Mouse (Mus musculus) cortical plate, adult 2 months (tissue): Measurements from ENCODE around the gene Cntn4. TPM values are rescaled to one million over a fixed set of nuclear protein-coding genes. Genes with fewer than 3 reads are reported as not detected.

Experiments used
- H3K27ac ChIP-seq: fragments of 200-500 bp; 2 replicates; pipeline ENCODE4 v1.5.1; 2012; ENCODE audit warnings: low read length, control low read depth, inconsistent platforms; ENCODE audit not compliant: insufficient read depth
- H3K4me1 ChIP-seq: fragments of 200-500 bp; 2 replicates; pipeline ENCODE4 v1.6.1; 2011; ENCODE audit warnings: low read length; ENCODE audit not compliant: control insufficient read depth, insufficient read depth
- H3K4me3 ChIP-seq: fragments of 200-500 bp; 2 replicates; pipeline ENCODE4 v1.5.1; 2011; ENCODE audit warnings: mild to moderate bottlenecking, low read length, control low read depth; ENCODE audit not compliant: insufficient read depth
- CTCF ChIP-seq: fragments of 200-500 bp; IDR thresholded peaks from 2 replicates; pipeline ENCODE4 v1.5.1; 2011; ENCODE audit warnings: mild to moderate bottlenecking, control low read depth, low read length; ENCODE audit not compliant: insufficient read depth; ENCODE audit errors: extremely low read depth
- POLR2A ChIP-seq: fragments of 200-500 bp; IDR thresholded peaks from 2 replicates; pipeline ENCODE4 v1.6.1; 2011; ENCODE audit warnings: mild to moderate bottlenecking, low read length, control low read depth; ENCODE audit not compliant: insufficient read depth; ENCODE audit errors: extremely low read depth
- polyA plus RNA-seq: library from polyadenylated mRNA; depleted of rRNA; stranded (reverse); fragments of >200 nt; gene quantifications from 2 replicates; pipeline ENCODE4 v1.2.3, GENCODE M21; 2012

The Cntn4 gene
- polyA plus RNA-seq, 1 experiment: 20.8 TPM

DNA sequence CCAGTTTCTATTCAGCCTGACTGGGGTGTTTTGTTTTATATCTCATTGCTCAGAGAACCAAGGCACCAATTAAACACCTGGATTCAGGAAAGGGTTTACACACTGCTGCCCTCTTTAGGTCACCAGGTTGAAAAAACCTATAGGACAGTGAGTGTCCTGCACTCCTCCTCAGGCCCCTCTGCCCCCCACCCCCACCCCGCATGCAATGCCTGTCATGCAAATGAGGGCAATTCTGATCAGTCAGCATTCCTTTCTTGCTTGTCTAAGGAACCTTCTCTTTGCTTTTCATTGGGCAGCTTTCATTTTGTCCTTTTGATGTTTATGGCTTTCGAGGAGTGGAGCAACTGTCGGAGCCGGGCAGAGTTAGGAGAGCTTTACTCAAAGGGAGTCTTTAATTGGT is 969.5 kb downstream of the Cntn4 start:
- H3K27ac ChIP-seq: no peak overlapping the region
- TF ChIP-seq CTCF: no peak
- TF ChIP-seq POLR2A: no peak
- no peak overlapping the region for H3K4me3 ChIP-seq
- no peaks in the 10 kb centered on the region for H3K4me1 ChIP-seq

DNA sequence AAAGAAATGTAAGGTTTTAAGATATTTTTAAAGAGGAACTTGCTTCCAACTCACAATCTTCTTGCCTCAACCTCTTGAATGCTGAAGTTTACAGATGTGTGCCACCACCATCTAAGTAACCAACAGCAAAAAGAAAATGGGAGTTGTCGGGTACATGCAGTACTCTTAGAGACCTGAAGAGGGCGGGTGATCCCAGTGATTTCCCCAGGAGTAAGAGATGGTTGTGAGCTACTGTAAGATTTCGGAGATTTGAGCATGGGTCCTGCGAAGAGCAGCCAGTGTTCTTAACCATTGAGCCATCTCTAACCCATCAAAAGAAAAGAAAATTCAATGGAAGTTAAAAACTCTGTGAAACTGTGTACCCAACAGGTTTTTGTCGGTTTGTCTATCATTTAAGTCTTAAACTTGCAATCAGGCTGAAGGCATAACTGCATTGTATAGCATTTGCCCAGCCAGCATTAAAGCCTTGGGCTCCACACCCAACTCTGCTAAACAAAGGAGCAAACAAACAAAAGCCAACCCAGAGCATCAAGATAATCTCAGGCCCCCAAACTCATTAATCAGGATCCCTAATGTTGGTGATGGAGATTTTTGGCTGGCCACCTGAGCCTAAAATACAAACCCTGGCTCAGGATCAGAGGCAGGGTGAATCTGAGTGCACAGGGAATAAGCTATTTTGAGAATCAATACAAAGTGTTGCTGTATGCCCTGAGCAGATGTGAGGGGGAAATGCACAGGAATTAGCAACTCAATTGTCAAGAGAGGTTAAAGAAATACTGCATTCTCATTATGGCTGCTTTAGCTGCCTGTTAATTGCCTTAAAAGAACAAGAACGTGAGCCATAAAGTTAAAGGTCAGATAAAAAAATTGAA is 986.6 kb downstream of the Cntn4 start:
- no peak overlapping the region for H3K27ac ChIP-seq
- TF ChIP-seq CTCF (peak; percentile 34; the same call in 1 of the 2 replicates), POLR2A (no peak)
- no peak overlapping the region for H3K4me3 ChIP-seq
- no peaks in the 10 kb centered on the region; the same call in 1 of the 2 replicates for H3K4me1 ChIP-seq

DNA sequence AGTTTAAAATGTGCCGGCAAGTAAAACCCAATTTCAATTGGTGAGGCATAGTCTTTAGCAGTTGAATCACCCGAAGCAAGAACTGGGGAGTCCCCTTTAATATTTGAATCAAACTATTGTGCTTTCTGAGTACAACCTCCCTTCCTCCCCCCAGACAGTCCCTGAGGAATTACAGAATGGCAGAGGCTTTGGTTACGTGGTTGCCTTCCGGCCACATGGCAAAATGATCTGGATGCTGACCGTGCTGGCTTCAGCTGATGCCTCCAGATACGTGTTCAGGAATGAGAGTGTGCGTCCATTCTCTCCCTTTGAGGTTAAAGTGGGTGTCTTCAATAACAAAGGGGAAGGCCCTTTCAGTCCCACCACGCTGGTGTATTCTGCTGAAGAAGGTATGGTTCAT is 998.1 kb downstream of the Cntn4 start:
- no peaks in the 10 kb centered on the region for H3K4me1 ChIP-seq
- H3K4me3 ChIP-seq: no peak overlapping the region
- TF ChIP-seq CTCF (no peak), POLR2A (no peak)
- H3K27ac ChIP-seq: no peak overlapping the region

DNA sequence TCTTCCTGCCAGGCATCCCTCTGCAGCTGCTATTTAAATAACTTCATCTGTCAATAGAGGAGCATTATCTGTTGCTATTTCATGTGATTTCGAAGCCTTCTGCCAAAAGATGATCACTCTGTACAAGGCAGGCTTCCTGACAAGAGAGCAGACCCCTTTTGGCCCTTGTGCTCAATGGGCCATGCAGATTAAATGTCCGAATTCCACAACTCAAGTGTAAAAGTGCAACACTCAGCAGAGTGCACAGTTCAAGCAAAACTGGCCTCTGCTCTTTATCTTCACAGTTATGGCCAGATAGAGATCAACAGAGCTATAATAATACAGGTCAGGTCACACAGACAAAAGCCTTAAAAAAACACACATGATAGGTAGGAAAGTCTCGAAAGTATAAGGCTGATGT is 1024.5 kb downstream of the Cntn4 start:
- TF ChIP-seq CTCF (no peak), POLR2A (no peak)

DNA sequence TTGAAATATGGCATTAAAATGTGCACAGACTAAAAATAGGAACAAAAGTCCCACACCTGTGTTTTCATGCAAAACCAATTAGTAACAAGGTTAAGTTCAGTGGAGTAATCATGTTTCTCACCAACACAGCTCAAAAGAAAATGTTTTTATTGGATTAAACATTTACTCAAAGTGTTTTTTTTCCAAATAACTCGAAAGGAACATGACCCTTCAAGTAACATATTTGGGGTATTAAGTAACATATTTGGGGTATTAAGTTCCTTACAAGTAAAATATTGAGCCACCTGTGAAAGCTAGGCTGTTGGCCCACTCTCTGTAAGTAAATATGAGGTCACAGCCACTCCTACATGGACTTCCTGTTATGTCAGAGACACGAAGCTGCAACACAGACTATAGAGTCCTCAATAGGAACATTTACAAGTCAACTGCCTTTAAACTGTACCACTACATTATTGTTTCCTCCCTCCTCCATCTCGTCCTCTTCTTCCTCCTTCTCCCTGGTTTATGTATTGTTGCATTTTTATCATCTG is 1028.1 kb downstream of the Cntn4 start:
- H3K27ac ChIP-seq: no peak overlapping the region
- TF ChIP-seq CTCF (no peak), POLR2A (no peak)

More for the DNA sequence above, 1024.5 kb downstream of the Cntn4 start:
- Histone ChIP-seq H3K4me3 (no peak overlapping the region), H3K4me1 (no peaks in the 10 kb centered on the region), H3K27ac (no peak overlapping the region)

DNA sequence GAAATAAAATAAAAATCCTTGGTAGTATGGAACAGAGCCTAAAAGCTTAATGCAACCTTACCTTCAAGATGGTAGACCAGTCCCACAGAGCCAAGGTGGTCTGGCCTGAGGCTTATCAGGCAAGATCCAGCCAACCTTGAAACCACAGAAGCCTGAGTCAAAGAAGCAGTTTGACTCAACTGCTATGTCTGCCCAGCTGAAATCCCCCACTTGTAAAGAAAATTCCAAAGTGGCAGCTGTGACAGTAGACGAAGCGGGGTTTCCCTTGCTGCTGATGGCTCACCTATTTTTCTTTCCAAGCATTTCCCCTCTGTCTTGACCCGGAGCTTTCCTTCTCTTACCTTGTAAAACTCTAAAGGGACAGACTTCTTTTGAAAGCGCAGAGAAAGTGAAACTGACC is 1048.2 kb downstream of the Cntn4 start:
- Histone ChIP-seq H3K4me1 (no peaks in the 10 kb centered on the region), H3K4me3 (no peak overlapping the region), H3K27ac (no peak overlapping the region)
- no peak for TF ChIP-seq POLR2A
- TF ChIP-seq CTCF: no peak

More for the DNA sequence above, 1028.1 kb downstream of the Cntn4 start:
- Histone ChIP-seq H3K4me1 (no peaks in the 10 kb centered on the region), H3K4me3 (no peak overlapping the region)

DNA sequence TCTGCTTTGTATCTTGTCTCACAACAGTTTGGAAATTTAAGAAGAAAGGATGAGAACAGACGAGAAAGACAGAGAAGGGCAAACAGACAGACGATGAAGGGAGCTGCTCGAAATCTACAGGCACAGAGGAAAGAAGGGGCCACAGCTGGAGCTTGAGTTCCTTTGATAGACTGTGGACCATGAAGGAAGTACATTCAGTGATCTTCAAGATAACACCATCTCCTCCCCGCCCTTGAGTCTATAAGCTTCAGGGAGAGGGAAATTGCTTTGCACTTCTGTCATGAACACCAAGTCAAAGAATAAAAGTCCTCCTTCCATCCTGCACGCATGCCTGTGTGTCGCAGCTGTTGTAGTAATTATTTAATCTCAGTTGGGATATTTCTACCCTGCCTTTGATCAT is 1048.6 kb downstream of the Cntn4 start:
- Histone ChIP-seq H3K4me1 (no peaks in the 10 kb centered on the region), H3K4me3 (no peak overlapping the region), H3K27ac (no peak overlapping the region)
- TF ChIP-seq CTCF (no peak), POLR2A (no peak)

DNA sequence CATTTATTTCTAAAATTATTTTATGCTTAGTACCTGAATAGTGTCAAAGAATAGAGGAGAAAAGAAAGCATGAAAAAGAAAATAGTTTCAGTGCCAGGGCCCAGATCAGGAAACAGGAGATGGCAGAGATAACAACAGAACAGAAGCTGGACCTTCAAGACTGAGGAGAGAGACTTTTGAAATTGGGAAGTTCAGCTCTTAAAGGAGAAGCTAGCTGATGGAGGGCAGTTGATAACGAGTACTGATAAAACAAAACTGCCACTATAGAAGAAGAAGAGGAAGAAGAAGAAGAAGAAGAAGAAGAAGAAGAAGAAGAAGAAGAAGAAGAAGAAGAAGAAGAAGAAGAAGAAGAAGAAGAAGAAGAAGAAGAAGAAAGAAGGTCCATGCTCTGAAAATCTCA is 1050.2 kb downstream of the Cntn4 start:
- no peak overlapping the region for H3K4me3 ChIP-seq
- no peaks in the 10 kb centered on the region for H3K4me1 ChIP-seq
- TF ChIP-seq POLR2A: no peak
- no peak for TF ChIP-seq CTCF
- H3K27ac ChIP-seq: no peak overlapping the region

DNA sequence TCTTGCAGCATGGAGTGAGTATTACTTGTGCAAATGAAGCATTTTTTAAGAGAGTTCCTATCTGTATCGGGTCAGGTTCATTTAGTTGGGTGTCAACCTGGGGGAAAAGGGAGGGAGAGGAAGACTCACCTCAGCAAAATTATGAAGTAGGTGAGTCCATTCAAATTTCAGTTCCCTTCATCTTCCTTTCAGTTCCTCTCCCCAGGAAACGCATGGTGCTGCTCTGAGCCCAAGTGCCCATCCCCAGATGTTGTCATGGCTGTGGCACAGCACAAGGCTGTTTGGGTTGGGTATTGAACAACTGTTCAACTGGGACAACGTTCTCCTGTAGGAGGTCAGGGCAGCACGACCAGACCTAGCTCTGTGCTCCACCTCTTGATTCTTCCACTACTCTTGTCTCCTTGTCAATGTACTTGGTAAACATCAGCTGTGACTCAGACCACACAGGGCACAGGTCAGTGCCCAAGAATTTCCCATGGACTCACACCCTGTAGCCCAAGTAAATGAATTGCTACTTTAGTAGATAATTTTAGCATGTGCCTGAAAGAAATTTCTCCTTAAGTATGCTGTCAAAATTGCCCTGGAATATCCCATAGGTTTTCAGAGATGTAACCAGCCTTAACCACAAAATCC is 1052.3 kb downstream of the Cntn4 start:
- H3K27ac ChIP-seq: no peak overlapping the region
- TF ChIP-seq CTCF (no peak), POLR2A (no peak)
- no peaks in the 10 kb centered on the region for H3K4me1 ChIP-seq
- H3K4me3 ChIP-seq: no peak overlapping the region
